ENCODE assay signal across 27 mouse cellular contexts in genomic region chr10:117322630-117323029, GRCm38 (mm10). TPM values are rescaled to one million over a fixed set of nuclear protein-coding genes. Genes with fewer than 3 reads are reported as not detected.
A peak's percentile ranks its signal among the peaks of the same experiment; 100 is the strongest.
DNase-seq lines count a peak whose midpoint lies in the region; TF ChIP-seq lines count a peak whose summit lies in the region.
"Had no signal": no experiment of that assay in that cellular context is flagged by ENCODE, and none has a peak within 500 bp of the region (broad histone marks: within the 10 kb centered on the region; RNA-seq: fewer than 3 reads in every experiment).

No protein-coding gene starts in this region.

- peak; percentile 61 for DNase-seq in heart, adult 11 months
- no peak for DNase-seq in heart, postnatal 4 days
- peak; percentile 27 for DNase-seq in CH12.LX (ENCODE audit: extremely low read depth)
- peak; percentile 34 for DNase-seq in splenic B cell, adult 2 months (ENCODE audit: low read depth, low spot score)
- no peak for DNase-seq in kidney, adult 2 months
- no peak for DNase-seq in gastrocnemius, postnatal 36 days
- DNase-seq: adrenal gland, postnatal 10 days; adrenal gland, postnatal 25 days; cerebellum, adult 11-12 months; cerebellum, adult 2 months; cerebellum, adult 9-10 months; cerebellum, postnatal 14 days; cerebellum, postnatal 36 days; embryo, embryonic 11 days; forebrain, postnatal 0 days had no signal

- H3K27me3 ChIP-seq in CH12.LX (replicated peaks) = no peaks in the 10 kb centered on the region
- no peaks in the 10 kb centered on the region for H3K27me3 ChIP-seq in splenic B cell, adult 2 months (ENCODE audit: control insufficient read depth, insufficient read depth, low read length, poor library complexity, severe bottlenecking)
- H3K27me3 ChIP-seq in kidney, adult 2 months (replicated peaks; ENCODE audit: control insufficient read depth, insufficient read depth, low read length) = no peaks in the 10 kb centered on the region
- H3K27me3 ChIP-seq: embryonic facial prominence, embryonic 13.5 days; embryonic facial prominence, embryonic 15.5 days; forebrain, embryonic 13.5 days; forebrain, embryonic 15.5 days; Patski had no signal

- TF ChIP-seq RAD21 in CH12.LX (IDR thresholded peaks at IDR 0.05; ENCODE audit: low read depth, low read length) = no peak

- in situ Hi-C loops in CH12.LX (cut with MboI; ENCODE audit: low pct_ligation_motif_present, low pct_unique_long_range_greater_than_20kb, low sequenced_read_pairs) = no loop called here

- no peaks in the 10 kb centered on the region for H3K9me3 ChIP-seq in CH12.LX (replicated peaks; ENCODE audit: low read length)
- H3K9me3 ChIP-seq: embryonic facial prominence, embryonic 13.5 days; embryonic facial prominence, embryonic 15.5 days; forebrain, embryonic 13.5 days; forebrain, embryonic 15.5 days; G1E had no signal

- no peak overlapping the region for H3K27ac ChIP-seq in CH12.LX (ENCODE audit: insufficient read depth, low read depth)
- H3K27ac ChIP-seq in bone marrow macrophage, adult 2 months (ENCODE audit: insufficient read depth, low read depth, low read length) = peak overlapping the region; percentile 29
- no peak overlapping the region for H3K27ac ChIP-seq in kidney, adult 2 months (ENCODE audit: insufficient read depth, low read depth, low read length)
- H3K27ac ChIP-seq: embryonic facial prominence, embryonic 13.5 days; embryonic facial prominence, embryonic 15.5 days; forebrain, embryonic 13.5 days; forebrain, embryonic 15.5 days had no signal

- no peak overlapping the region for H3K9ac ChIP-seq in CH12.LX (ENCODE audit: insufficient read depth, low read depth)
- H3K9ac ChIP-seq: embryonic facial prominence, embryonic 13.5 days; embryonic facial prominence, embryonic 15.5 days; forebrain, embryonic 13.5 days; forebrain, embryonic 15.5 days; forebrain, postnatal 0 days had no signal

- intact Hi-C loops in gastrocnemius, postnatal 36 days (cut with DNase I) = no loop called here

- H3K4me2 ChIP-seq in CH12.LX (ENCODE audit: insufficient read depth, low read depth, poor library complexity, severe bottlenecking) = no peak overlapping the region
- H3K4me2 ChIP-seq: embryonic facial prominence, embryonic 13.5 days; embryonic facial prominence, embryonic 15.5 days; forebrain, embryonic 13.5 days; forebrain, embryonic 15.5 days had no signal

- no peak overlapping the region for H3K4me3 ChIP-seq in CH12.LX (replicated peaks in 1 of 3; ENCODE audit: low read depth in 2 of 3, low read length in 2 of 3, poor library complexity in 1 of 3)
- H3K4me3 ChIP-seq in bone marrow macrophage, adult 2 months (ENCODE audit: insufficient read depth, low read length) = no peak overlapping the region
- H3K4me3 ChIP-seq in kidney, adult 2 months (ENCODE audit: insufficient read depth, low read depth, low read length) = no peak overlapping the region
- H3K4me3 ChIP-seq: embryonic facial prominence, embryonic 13.5 days; embryonic facial prominence, embryonic 15.5 days; erythroblast, embryonic 14.5 days; forebrain, embryonic 13.5 days; forebrain, embryonic 15.5 days had no signal

- WGBS in kidney, adult 2 months = 96% methylated on average over 5 of the region's 5 CpGs

- no peaks in the 10 kb centered on the region for H3K36me3 ChIP-seq in CH12.LX (replicated peaks in 1 of 2; ENCODE audit: control insufficient read depth in 1 of 2, insufficient read depth in 1 of 2, low read length in 1 of 2)
- H3K36me3 ChIP-seq in splenic B cell, adult 2 months (ENCODE audit: control insufficient read depth, insufficient read depth, low read length, poor library complexity, severe bottlenecking) = no peaks in the 10 kb centered on the region
- H3K36me3 ChIP-seq in kidney, adult 2 months (ENCODE audit: control insufficient read depth, insufficient read depth, low read length) = no peaks in the 10 kb centered on the region
- H3K36me3 ChIP-seq: embryonic facial prominence, embryonic 13.5 days; embryonic facial prominence, embryonic 15.5 days; forebrain, embryonic 15.5 days; G1E had no signal

- no peak for TF ChIP-seq CTCF in CH12.LX (conservative IDR thresholded peaks at IDR 0.05 in 1 of 2, IDR thresholded peaks at IDR 0.05 in 1 of 2; ENCODE audit: low read depth in 2 of 2, low read length in 2 of 2)
- no peak for TF ChIP-seq CTCF in bone marrow macrophage, adult 2 months (IDR thresholded peaks at IDR 0.05; ENCODE audit: low read depth, low read length)
- no peak for TF ChIP-seq CTCF in kidney, adult 2 months (conservative IDR thresholded peaks at IDR 0.05; ENCODE audit: insufficient read depth, insufficient read length, low read depth, low read length)

- no peaks in the 10 kb centered on the region for H3K79me2 ChIP-seq in CH12.LX (replicated peaks; ENCODE audit: control insufficient read depth, extremely low read depth, insufficient read depth, poor library complexity, severe bottlenecking)

- no peak for TF ChIP-seq POLR2A in CH12.LX (IDR thresholded peaks at IDR 0.05; ENCODE audit: low read depth, low read length)
- TF ChIP-seq POLR2A in bone marrow macrophage, adult 2 months (IDR thresholded peaks at IDR 0.05; ENCODE audit: borderline replicate concordance, low read depth, low read length) = no peak
- no peak for TF ChIP-seq POLR2A in kidney, adult 2 months (IDR thresholded peaks at IDR 0.05; ENCODE audit: low read depth, low read length)

- TF ChIP-seq EP300 in CH12.LX (IDR thresholded peaks at IDR 0.05; ENCODE audit: low read length) = no peak

- peaks cover 15 to 27% of the 10 kb centered on the region in 2 experiments for H3K4me1 ChIP-seq in CH12.LX (ENCODE audit: control insufficient read depth in 1 of 2, insufficient read depth in 2 of 2)
- H3K4me1 ChIP-seq in bone marrow macrophage, adult 2 months (ENCODE audit: control insufficient read depth, insufficient read depth, low read length) = peaks cover 44% of the 10 kb centered on the region
- H3K4me1 ChIP-seq in kidney, adult 2 months (ENCODE audit: control insufficient read depth, insufficient read depth, low read length) = no peaks in the 10 kb centered on the region
- H3K4me1 ChIP-seq: embryonic facial prominence, embryonic 13.5 days; embryonic facial prominence, embryonic 15.5 days; forebrain, embryonic 13.5 days; forebrain, embryonic 15.5 days had no signal

- dilution Hi-C loops in CH12.LX (cut with MboI; ENCODE audit: extremely low pct_ligation_motif_present, extremely low pct_unique_long_range_greater_than_20kb, low sequenced_read_pairs) = no loop called here

TF ChIP-seq in CH12.LX, 34 proteins besides CTCF, POLR2A, EP300 and RAD21:
- TF ChIP-seq ETS1 (conservative IDR thresholded peaks at IDR 0.05; ENCODE audit: low read depth, low read length) = no peak
- TF ChIP-seq CHD1 (IDR thresholded peaks at IDR 0.05; ENCODE audit: low read depth, low read length) = no peak
- no peak for TF ChIP-seq NRF1 (IDR thresholded peaks at IDR 0.05; ENCODE audit: low read depth, low read length)
- no peak for TF ChIP-seq GABPA (IDR thresholded peaks at IDR 0.05; ENCODE audit: insufficient replicate concordance, low read depth, low read length)
- TF ChIP-seq PAX5 (IDR thresholded peaks at IDR 0.05; ENCODE audit: low read length) = no peak
- TF ChIP-seq SMC3 (IDR thresholded peaks at IDR 0.05; ENCODE audit: low read depth, low read length) = no peak
- TF ChIP-seq ZC3H11A (IDR thresholded peaks at IDR 0.05; ENCODE audit: low read depth, low read length) = no peak
- no peak for TF ChIP-seq MAZ (IDR thresholded peaks at IDR 0.05; ENCODE audit: low read depth, low read length)
- TF ChIP-seq SIN3A (IDR thresholded peaks at IDR 0.05; ENCODE audit: low read length) = no peak
- TF ChIP-seq MXI1 (IDR thresholded peaks at IDR 0.05; ENCODE audit: low read depth, low read length) = no peak
- no peak for TF ChIP-seq E2F4 (IDR thresholded peaks at IDR 0.05; ENCODE audit: insufficient replicate concordance, low read depth, low read length)
- peak; percentile 52 for TF ChIP-seq BHLHE40 (IDR thresholded peaks at IDR 0.05; ENCODE audit: low read depth, low read length)
- no peak for TF ChIP-seq HCFC1 (IDR thresholded peaks at IDR 0.05; ENCODE audit: low read depth, low read length)
- no peak for TF ChIP-seq CHD2 (IDR thresholded peaks at IDR 0.05; ENCODE audit: low read length)
- peak; percentile 56; the same call in 1 of the 2 replicates for TF ChIP-seq MAFK (IDR thresholded peaks at IDR 0.05; ENCODE audit: insufficient replicate concordance, low read length)
- TF ChIP-seq IRF4 (IDR thresholded peaks at IDR 0.05; ENCODE audit: low read depth, low read length) = no peak

RNA-seq across cellular contexts. Expression of gene Lyz1, which starts 30.0 kb away (rescaled TPM):
- 1 to 10 TPM; 1.8 to 2.2 TPM for total RNA-seq in heart, postnatal 4 days (2021)
- total RNA-seq in CH12.LX (2012; rRNA removed) (not detected in 2 replicates), CH12.LX (2014; rRNA removed) (not detected in 2 replicates)
- not detected in 2 replicates for polyA plus RNA-seq in CH12.LX (2012; ENCODE audit: insufficient read length, low read depth)
- polyA plus RNA-seq in bone marrow macrophage, adult 2 months (2012; ENCODE audit: insufficient read depth, insufficient read length, missing spikeins) = 90.7 and 94.4 TPM in 2 replicates
- polyA plus RNA-seq in kidney, adult 2 months (2012; rRNA removed) = 1.9 and 6.2 TPM in 2 replicates
- total RNA-seq in gastrocnemius, postnatal 36 days (2021) = 1 to 10 TPM; 3.9 to 6.4 TPM
- total RNA-seq: common myeloid progenitor, adult 5-6 weeks; forebrain, postnatal 0 days had no signal
- polyA plus RNA-seq: CD4-positive, CD25-positive, alpha-beta regulatory T cell, adult 4 months; embryonic facial prominence, embryonic 11.5 days; embryonic facial prominence, embryonic 13.5 days; erythroblast, embryonic 14.5 days; forebrain, embryonic 11.5 days; forebrain, embryonic 13.5 days; forebrain, embryonic 15.5 days; G1E had no signal

RNA-seq across cellular contexts. Expression of gene Lyz2, which starts 40.5 kb away (rescaled TPM):
- total RNA-seq in heart, postnatal 4 days (2021) = 10 to 100 TPM; 23.5 to 24.2 TPM
- total RNA-seq in CH12.LX (2012; rRNA removed) (0.08 TPM in 1 of 2 replicates, not detected in the other), CH12.LX (2014; rRNA removed) (0.17 TPM in 1 of 2 replicates, not detected in the other)
- not detected in 2 replicates for polyA plus RNA-seq in CH12.LX (2012; ENCODE audit: insufficient read length, low read depth)
- polyA plus RNA-seq in bone marrow macrophage, adult 2 months (2012; ENCODE audit: insufficient read depth, insufficient read length, missing spikeins) = 36,853 and 37,625 TPM in 2 replicates
- 42.5 and 101 TPM in 2 replicates for polyA plus RNA-seq in kidney, adult 2 months (2012; rRNA removed)
- 10 to 100 TPM; 32.0 to 47.2 TPM for total RNA-seq in gastrocnemius, postnatal 36 days (2021)

RNA-seq across cellular contexts. Expression of gene Cpsf6, which starts 57.2 kb away (rescaled TPM):
- 10 to 100 TPM; 76.1 to 80.0 TPM for total RNA-seq in heart, postnatal 4 days (2021)
- 87.6 and 109 TPM in 2 replicates for total RNA-seq in CH12.LX (2012; rRNA removed)
- 114 and 128 TPM in 2 replicates for total RNA-seq in CH12.LX (2014; rRNA removed)
- polyA plus RNA-seq in CH12.LX (2012; ENCODE audit: insufficient read length, low read depth) = 94.2 and 99.5 TPM in 2 replicates
- 57.9 and 60.2 TPM in 2 replicates for polyA plus RNA-seq in bone marrow macrophage, adult 2 months (2012; ENCODE audit: insufficient read depth, insufficient read length, missing spikeins)
- polyA plus RNA-seq in kidney, adult 2 months (2012; rRNA removed) = 26.9 and 30.1 TPM in 2 replicates
- 10 to 100 TPM; 18.9 to 20.3 TPM for total RNA-seq in gastrocnemius, postnatal 36 days (2021)

Comparison
In these comparisons a context has a peak if more than half of its experiments do, and no peak if none do; other contexts are left out.
1. DNase-seq: peak in heart, adult 11 months (single experiment), CH12.LX (single experiment) and splenic B cell, adult 2 months (single experiment); none in heart, postnatal 4 days (single experiment), kidney, adult 2 months (single experiment) and gastrocnemius, postnatal 36 days (0 of 2).
2. RNA of gene Lyz2, which starts 40.5 kb away (total RNA-seq): 32.0 to 47.2 TPM in gastrocnemius, postnatal 36 days and 23.5 to 24.2 TPM in heart, postnatal 4 days; 0.08 to 0.17 TPM in CH12.LX; every median in the first group is over 10 times any median in the second.